1 mouse cellular context compared by ENCODE assay signal in the genomic region with DNA sequence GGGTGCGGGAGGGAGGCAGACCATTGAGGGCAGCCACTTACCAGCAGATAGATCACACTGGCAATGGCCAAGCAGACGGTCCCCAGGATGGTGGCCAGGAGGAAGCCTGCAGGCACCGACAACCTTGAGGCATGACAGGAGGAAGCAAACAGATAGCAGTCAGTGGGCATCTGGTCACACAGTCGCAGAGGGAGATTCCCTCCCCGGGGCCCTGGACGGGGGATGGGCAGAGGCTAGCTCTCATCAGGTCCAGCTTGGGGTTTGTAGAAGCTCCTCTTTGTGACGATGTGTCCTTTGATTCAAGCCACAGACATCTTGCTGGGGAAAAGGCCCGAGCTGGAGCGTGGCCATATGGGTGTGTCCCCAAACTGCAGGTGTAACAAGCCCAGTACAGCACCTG.
TF ChIP-seq lines count a peak whose summit lies in the region.

No protein-coding gene starts in this region.

TF ChIP-seq in CH12.LX, 34 proteins besides CTCF, POLR2A, EP300 and RAD21:
- TF ChIP-seq TCF12 (IDR thresholded peaks at IDR 0.05; ENCODE audit: low read depth, low read length) = peak; percentile 29; the same call in 1 of the 2 replicates
- no peak for TF ChIP-seq NRF1 (IDR thresholded peaks at IDR 0.05; ENCODE audit: low read depth, low read length)
- no peak for TF ChIP-seq ZKSCAN1 (IDR thresholded peaks at IDR 0.05; ENCODE audit: borderline replicate concordance, low read depth, low read length)
- no peak for TF ChIP-seq MAZ (IDR thresholded peaks at IDR 0.05; ENCODE audit: low read depth, low read length)
- TF ChIP-seq ELF1 (IDR thresholded peaks at IDR 0.05; ENCODE audit: low read depth, low read length) = peak; percentile 17; the same call in 1 of the 2 replicates
